Mouse (Mus musculus) brain, adult 2 months (tissue): ENCODE data around the gene Kcng4.

Source experiments
- DNase-seq: peaks from one replicate; pipeline ENCODE4 v3.0.0; 2011; ENCODE audit warnings: low read depth, low spot score

The Kcng4 gene

GRCm38 (mm10) chr8:119616358-119616757, 19.1 kb downstream of the Kcng4 start:
- DNase-seq, result no peak

GRCm38 (mm10) chr8:119615096-119615495, 20.4 kb downstream of the Kcng4 start:
- DNase-seq, result no peak

GRCm38 (mm10) chr8:119612471-119612870, 23.0 kb downstream of the Kcng4 start, which contains the start of gene Adad2:
Adad2 (plus strand) TSS chr8:119612747.
- DNase-seq, result no peak

GRCm38 (mm10) chr8:119606224-119606623, 29.3 kb downstream of the Kcng4 start:
- peak; percentile 34 for DNase-seq

GRCm38 (mm10) chr8:119604996-119605395, 30.5 kb downstream of the Kcng4 start, which contains the start of gene Taf1c:
Taf1c (minus strand) TSS chr8:119605222.
- peak; percentile 96 for DNase-seq

- peak; percentile 12 for DNase-seq
These were observed 31.1 kb downstream of the Kcng4 start for GRCm38 (mm10) chr8:119604398-119604803.

- DNase-seq, result no peak
These were observed 31.7 kb downstream of the Kcng4 start for GRCm38 (mm10) chr8:119603771-119604170.

- DNase-seq, result no peak
These were observed 44.0 kb downstream of the Kcng4 start for GRCm38 (mm10) chr8:119591456-119591855.

GRCm38 (mm10) chr8:119590348-119590747, 45.1 kb downstream of the Kcng4 start:
- DNase-seq, result no peak

- no peak for DNase-seq
These were observed 46.6 kb downstream of the Kcng4 start for GRCm38 (mm10) chr8:119588844-119589243.

- no peak for DNase-seq
These were observed 47.2 kb downstream of the Kcng4 start for GRCm38 (mm10) chr8:119588321-119588720.

GRCm38 (mm10) chr8:119585901-119586300, 49.6 kb downstream of the Kcng4 start:
- DNase-seq, result no peak

GRCm38 (mm10) chr8:119580441-119581161, 54.9 kb downstream of the Kcng4 start:
- DNase-seq, result no peak

- no peak for DNase-seq
These were observed 56.4 kb downstream of the Kcng4 start for GRCm38 (mm10) chr8:119579096-119579495.

- no peak for DNase-seq
These were observed 60.1 kb downstream of the Kcng4 start for GRCm38 (mm10) chr8:119575366-119575726.

- DNase-seq, result peak; percentile 93
These were observed 60.8 kb downstream of the Kcng4 start, which contains the start of the genes Hsdl1 and Dnaaf1 for GRCm38 (mm10) chr8:119574437-119575365. Hsdl1 (minus strand) TSS chr8:119575183. Dnaaf1 (plus strand) TSS chr8:119575235.
